Mouse (Mus musculus) midbrain, embryonic 13.5 days (tissue): ENCODE results near the gene Dirc2. TPM values are rescaled to one million over a fixed set of nuclear protein-coding genes. Genes with fewer than 3 reads are reported as not detected.

ENCODE experiments used
- ATAC-seq: fragments of 200-750 bp; cut with Nextera tagmentation; 2 replicates; pipeline ENCODE4 v1.8.0; 2017; ENCODE audit warnings: mild to moderate bottlenecking, moderate TSS enrichment, moderate library complexity
- H3K27ac ChIP-seq: fragments of 300-500 bp; sonication (generic); 2 replicates; pipeline ENCODE4 v1.5.1; 2015; ENCODE audit warnings: inconsistent platforms, mild to moderate bottlenecking, moderate library complexity
- H3K27me3 ChIP-seq: fragments of 300-500 bp; sonication (generic); 2 replicates; pipeline ENCODE4 v1.6.1; 2015; ENCODE audit warnings: mild to moderate bottlenecking, inconsistent platforms
- H3K36me3 ChIP-seq: fragments of 300-500 bp; sonication (generic); 2 replicates; pipeline ENCODE4 v1.6.1; 2015; ENCODE audit warnings: mild to moderate bottlenecking, inconsistent platforms
- H3K4me1 ChIP-seq: fragments of 300-500 bp; sonication (generic); replicated peaks from 2 replicates; pipeline ENCODE4 v1.6.1; 2015; ENCODE audit warnings: inconsistent platforms
- H3K4me2 ChIP-seq: fragments of 300-500 bp; sonication (generic); replicated peaks from 2 replicates; pipeline ENCODE4 v1.6.1; 2015; ENCODE audit warnings: moderate library complexity, mild to moderate bottlenecking, inconsistent platforms
- H3K4me3 ChIP-seq: fragments of 300-500 bp; sonication (generic); replicated peaks from 2 replicates; pipeline ENCODE4 v1.5.1; 2015; ENCODE audit warnings: mild to moderate bottlenecking, inconsistent platforms
- H3K9ac ChIP-seq: fragments of 300-500 bp; sonication (generic); replicated peaks from 2 replicates; pipeline ENCODE4 v1.6.1; 2015; ENCODE audit warnings: mild to moderate bottlenecking, inconsistent platforms
- H3K9me3 ChIP-seq: fragments of 300-500 bp; sonication (generic); 2 replicates; pipeline ENCODE4 v1.6.1; 2016; ENCODE audit warnings: mild to moderate bottlenecking, inconsistent platforms
- WGBS: fragments of 180-500 bp; shearing (Covaris S2); methylation state at CpG from one replicate; pipeline ENCODE4 v1.1.7; 2015; 5-methylcytosine and 5-hydroxymethylcytosine counted together
- polyA plus RNA-seq: library from polyadenylated mRNA; unstranded; fragments of >200 nt; fragmentation: Nextera tagmentation; extraction: Ambion mirVana; gene quantifications from 2 replicates; pipeline ENCODE4 v1.2.1, GENCODE M21; 2015

The Dirc2 gene
- polyA plus RNA-seq, 1 experiment from 2014 or later, result 27.9 TPM

DNA sequence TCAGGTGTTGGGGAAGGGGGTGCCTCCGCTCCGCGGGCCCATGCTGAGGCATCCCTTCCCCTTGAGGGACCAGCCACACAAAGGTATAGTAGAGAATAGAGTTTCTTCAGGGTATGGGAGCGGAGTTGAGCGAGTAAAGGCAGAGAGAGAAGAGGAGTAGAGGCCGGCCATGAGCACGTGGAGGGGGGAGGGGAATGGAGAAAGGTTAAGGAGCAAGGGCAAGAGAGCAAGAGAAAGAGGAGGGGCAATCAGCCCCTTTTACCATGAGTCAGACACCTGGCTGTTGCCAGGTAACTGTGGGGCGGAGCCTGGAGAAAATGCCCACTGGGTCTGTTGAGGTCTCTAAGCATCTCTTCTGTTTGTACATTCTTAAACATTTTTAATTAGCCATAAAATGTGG lies 2.0 kb upstream of the Dirc2 start:
- H3K4me2 ChIP-seq, result peak overlapping the region; percentile 73
- no peaks in the 10 kb centered on the region for H3K27me3 ChIP-seq
- WGBS, result 20% methylated on average over 8 of the region's 8 CpGs
- H3K9ac ChIP-seq, result peak overlapping the region; percentile 85
- no peaks in the 10 kb centered on the region for H3K9me3 ChIP-seq
- H3K36me3 ChIP-seq, result no peaks in the 10 kb centered on the region
- no peak for ATAC-seq
- H3K27ac ChIP-seq, result no peak overlapping the region
- peak overlapping the region; percentile 70 for H3K4me3 ChIP-seq
- H3K4me1 ChIP-seq, result peaks cover 39% of the 10 kb centered on the region

DNA sequence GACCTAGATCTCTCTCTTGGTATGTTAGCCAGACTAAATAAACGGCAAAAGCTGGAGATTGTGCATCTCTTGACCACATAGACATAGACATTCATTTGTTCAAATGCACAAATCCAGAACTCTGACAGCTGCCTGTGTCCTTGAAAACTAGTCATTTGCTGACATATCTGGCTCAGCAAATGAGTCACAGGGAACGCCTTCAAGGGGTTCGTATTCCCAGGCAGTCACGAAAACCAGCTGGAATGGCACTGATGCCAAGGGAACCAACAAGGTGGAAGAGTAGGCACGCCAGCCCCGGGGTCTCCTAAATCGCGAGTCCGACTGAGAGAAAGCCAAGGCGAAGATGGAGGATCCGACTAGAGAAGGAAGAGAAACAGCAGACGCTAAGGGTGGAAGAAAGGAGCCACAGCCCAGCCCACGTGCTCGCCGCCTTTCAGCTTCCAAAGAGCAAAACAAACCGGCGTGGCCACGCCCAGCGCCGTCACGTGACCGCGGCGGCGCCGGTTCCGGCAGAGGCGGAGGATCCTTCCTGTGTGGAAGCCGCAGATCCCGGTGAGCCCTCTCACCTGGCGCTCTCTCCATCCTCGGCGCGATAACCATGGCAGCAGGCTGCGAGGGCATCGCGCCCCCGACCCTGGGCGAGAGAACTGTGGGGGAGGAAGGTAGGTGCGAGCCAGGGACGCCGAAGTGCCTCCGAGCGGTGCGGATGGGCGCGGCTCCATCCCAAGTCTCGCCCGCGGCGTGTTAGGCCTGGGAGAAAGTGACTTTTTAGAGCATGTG lies 912 bp upstream of the Dirc2 start, which contains the start of gene Hspbap1:
TSS of gene Hspbap1 (plus strand) at position 498 of the 780 bp plus-strand sequence.
- no peaks in the 10 kb centered on the region for H3K9me3 ChIP-seq
- H3K4me2 ChIP-seq, result peak within 1 kb of the TSS; percentile 73
- H3K4me1 ChIP-seq, result peaks cover 39% of the 10 kb centered on the region
- peak; percentile 76 for ATAC-seq
- H3K27me3 ChIP-seq, result no peaks in the 10 kb centered on the region
- peak within 1 kb of the TSS; percentile 70 for H3K4me3 ChIP-seq
- peak within 1 kb of the TSS; percentile 89 for H3K9ac ChIP-seq
- H3K27ac ChIP-seq, result peak within 1 kb of the TSS; percentile 75
- WGBS, result under 1% methylated on average over 51 of the region's 51 CpGs
- no peaks in the 10 kb centered on the region for H3K36me3 ChIP-seq

DNA sequence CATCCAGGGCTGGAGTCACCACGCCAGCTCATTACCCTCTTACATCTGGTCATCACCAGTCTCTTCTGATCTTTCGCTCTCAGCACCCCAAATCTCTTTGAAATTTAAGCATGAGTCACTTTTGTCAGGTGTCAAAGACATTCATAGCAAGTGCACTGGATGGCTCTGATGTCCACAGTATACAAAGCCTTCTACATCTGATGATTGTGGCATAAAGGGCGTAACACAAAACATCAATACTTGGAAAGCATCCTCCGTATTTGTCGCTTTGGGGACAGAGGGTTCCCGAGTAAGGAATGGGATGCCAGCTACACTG lies 729 bp downstream of the Dirc2 start:
- Histone ChIP-seq H3K27ac (no peak overlapping the region), H3K4me1 (peaks cover 39% of the 10 kb centered on the region), H3K4me2 (peak overlapping the region; percentile 73), H3K9me3 (no peaks in the 10 kb centered on the region), H3K27me3 (no peaks in the 10 kb centered on the region), H3K4me3 (peak overlapping the region; percentile 70), H3K36me3 (no peaks in the 10 kb centered on the region), H3K9ac (peak overlapping the region; percentile 89)
- no peak for ATAC-seq
- WGBS, result 25% methylated on average over 6 of the region's 6 CpGs

DNA sequence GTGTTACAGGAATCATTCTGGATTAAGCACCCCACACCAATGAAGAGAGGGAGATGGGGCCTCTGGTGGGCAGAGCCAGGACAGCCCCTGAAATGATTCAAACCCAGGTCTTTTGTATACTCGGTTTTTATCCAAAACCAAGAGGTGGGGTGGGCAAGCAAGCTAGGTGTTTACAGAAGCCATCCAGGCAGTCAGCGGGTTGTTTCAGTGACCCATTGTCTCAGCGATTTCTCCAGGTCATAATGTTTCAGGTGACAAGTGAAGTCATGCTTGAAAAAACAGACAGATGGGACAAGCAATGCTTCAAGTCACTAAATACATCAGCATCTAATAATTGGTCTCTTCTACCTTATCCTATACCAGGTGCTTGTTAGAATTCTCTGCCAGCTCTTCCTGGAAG lies 2.8 kb downstream of the Dirc2 start:
- Histone ChIP-seq H3K27ac (no peak overlapping the region), H3K9ac (no peak overlapping the region), H3K27me3 (no peaks in the 10 kb centered on the region), H3K4me2 (no peak overlapping the region), H3K4me1 (peaks cover 36% of the 10 kb centered on the region), H3K9me3 (no peaks in the 10 kb centered on the region), H3K4me3 (no peak overlapping the region), H3K36me3 (no peaks in the 10 kb centered on the region)
- 82% methylated on average over 3 of the region's 3 CpGs for WGBS
- no peak for ATAC-seq

DNA sequence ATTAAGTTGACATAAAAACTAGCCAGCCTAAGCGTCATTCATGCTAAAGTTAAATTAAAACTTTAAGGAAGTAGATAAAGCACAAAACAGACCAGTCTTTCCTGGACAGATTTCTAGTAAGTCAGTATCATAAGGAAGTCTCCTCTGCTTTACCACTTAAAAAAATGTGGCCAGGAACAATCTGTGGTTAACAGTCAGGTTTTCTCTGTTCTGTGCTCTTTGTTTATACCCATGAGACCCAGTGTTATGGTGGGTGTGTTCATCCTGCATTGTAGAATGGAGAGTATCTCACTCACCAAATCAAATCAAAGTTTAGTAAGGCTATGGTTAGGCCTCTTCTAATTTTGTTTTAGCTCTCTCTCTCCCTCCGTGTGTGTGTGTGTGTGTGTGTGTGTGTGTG lies 3.7 kb downstream of the Dirc2 start:
- Histone ChIP-seq H3K9ac (no peak overlapping the region), H3K27me3 (no peaks in the 10 kb centered on the region), H3K36me3 (no peaks in the 10 kb centered on the region), H3K4me1 (peaks cover 27% of the 10 kb centered on the region), H3K27ac (no peak overlapping the region), H3K9me3 (no peaks in the 10 kb centered on the region), H3K4me2 (no peak overlapping the region), H3K4me3 (no peak overlapping the region)
- WGBS, result 87% methylated on average over 2 of the region's 2 CpGs
- ATAC-seq, result no peak

DNA sequence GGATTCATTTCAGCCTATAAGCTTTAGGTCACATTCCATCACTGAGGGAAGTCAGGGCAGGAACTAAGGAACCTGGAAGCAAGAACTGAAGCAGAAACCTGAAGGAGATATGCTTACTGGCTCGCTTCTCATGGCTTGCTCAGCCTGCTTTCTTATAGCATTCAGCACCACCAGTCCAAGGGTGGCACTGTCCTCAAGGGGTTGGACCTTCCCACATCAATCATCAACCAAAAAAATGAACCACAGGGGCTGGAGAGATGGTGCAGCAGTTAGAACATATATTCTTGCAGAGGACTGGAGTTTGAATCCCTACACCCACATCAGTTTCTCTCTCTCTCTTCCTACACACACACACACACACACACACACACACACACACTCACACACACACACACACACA lies 4.2 kb downstream of the Dirc2 start:
- Histone ChIP-seq H3K4me3 (no peak overlapping the region), H3K4me1 (peaks cover 27% of the 10 kb centered on the region), H3K9ac (no peak overlapping the region), H3K9me3 (no peaks in the 10 kb centered on the region), H3K27ac (no peak overlapping the region), H3K27me3 (no peaks in the 10 kb centered on the region), H3K4me2 (no peak overlapping the region), H3K36me3 (no peaks in the 10 kb centered on the region)
- WGBS, result 87% methylated on average over 1 of the region's 1 CpGs
- no peak for ATAC-seq

DNA sequence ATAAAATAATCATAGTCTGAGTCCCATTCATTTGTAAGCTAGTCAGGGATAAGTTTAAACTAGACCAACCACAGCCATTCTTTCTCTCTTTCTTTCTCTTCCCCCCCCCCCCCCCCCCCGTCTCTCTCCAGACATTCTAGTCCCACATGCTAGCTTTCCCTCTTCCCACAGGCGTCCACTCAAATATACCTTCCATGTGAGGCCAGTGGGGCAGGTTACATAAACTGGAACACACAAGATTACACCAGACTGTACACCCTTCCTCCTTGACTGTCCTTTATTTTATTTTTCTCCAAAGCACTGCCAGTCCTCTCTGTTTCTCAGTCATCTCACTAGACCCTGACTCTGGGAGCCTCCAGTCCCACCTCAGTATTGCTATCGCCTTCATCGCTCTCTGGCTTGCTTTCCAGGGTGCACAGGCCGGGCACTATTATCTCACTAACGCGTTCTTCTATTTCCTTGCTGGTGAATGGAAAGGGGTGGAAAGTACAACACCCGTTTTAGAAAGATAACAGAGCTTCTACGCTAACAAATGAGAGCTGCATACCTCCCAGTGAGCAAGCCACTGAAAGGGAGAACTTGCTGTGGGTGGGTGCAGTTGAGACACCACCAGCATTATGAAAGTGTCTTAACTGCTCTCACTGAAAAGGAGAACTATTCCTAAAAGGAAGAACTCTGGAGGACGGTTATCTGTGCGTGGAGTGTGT lies 5.4 kb downstream of the Dirc2 start:
- no peak overlapping the region for H3K9ac ChIP-seq
- H3K4me3 ChIP-seq, result no peak overlapping the region
- H3K27ac ChIP-seq, result no peak overlapping the region
- WGBS, result 83% methylated on average over 11 of the region's 11 CpGs
- no peaks in the 10 kb centered on the region for H3K9me3 ChIP-seq
- ATAC-seq, result no peak
- H3K27me3 ChIP-seq, result no peaks in the 10 kb centered on the region
- no peaks in the 10 kb centered on the region for H3K36me3 ChIP-seq
- H3K4me2 ChIP-seq, result no peak overlapping the region
- peaks cover 21% of the 10 kb centered on the region for H3K4me1 ChIP-seq

DNA sequence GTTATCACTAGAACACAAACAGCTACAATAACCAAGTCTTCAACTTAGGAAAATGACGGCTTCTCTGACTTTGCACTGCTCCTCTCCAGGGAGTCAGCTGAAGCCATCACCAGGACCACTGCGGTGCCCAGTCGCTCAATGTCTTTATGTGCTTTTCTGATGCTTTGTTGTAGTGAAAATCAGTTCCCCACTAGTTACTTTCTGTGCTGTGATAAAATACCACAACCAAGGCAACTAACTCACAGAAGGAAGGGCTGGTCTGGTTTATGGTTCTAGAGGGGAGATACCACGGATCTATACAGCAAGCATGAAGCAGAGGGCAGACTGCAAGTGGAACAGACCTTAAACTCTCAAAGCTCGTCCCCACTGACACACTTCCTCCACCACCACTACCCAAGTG lies 9.8 kb downstream of the Dirc2 start:
- no peak for ATAC-seq
- no peak overlapping the region for H3K4me2 ChIP-seq
- peaks cover 5% of the 10 kb centered on the region; the same call in 1 of the 2 replicates for H3K4me1 ChIP-seq
- no peak overlapping the region for H3K9ac ChIP-seq
- no peaks in the 10 kb centered on the region for H3K9me3 ChIP-seq
- H3K27ac ChIP-seq, result no peak overlapping the region
- WGBS, result 88% methylated on average over 5 of the region's 5 CpGs
- H3K4me3 ChIP-seq, result no peak overlapping the region
- no peaks in the 10 kb centered on the region for H3K27me3 ChIP-seq
- no peaks in the 10 kb centered on the region for H3K36me3 ChIP-seq

DNA sequence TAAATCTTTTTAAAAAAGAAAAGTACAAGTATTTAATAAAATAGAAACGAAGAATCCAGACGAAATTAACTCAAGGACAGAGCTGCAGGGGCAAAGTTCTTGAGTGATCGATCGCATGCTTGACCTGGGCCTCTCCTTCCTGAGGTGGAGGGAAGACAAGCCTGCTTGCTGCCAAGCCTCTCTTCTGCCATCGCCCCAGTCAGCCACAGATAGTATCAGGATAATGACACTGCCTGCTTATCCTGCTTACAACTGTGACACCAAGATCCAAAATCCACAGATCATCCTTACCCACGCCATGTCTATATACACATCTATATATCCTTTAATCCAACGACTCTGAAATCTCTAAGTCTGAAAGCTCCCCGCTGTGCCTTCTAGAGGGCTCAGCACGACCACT lies 12.5 kb downstream of the Dirc2 start:
- no peak overlapping the region for H3K4me2 ChIP-seq
- WGBS, result 85% methylated on average over 9 of the region's 9 CpGs
- H3K9me3 ChIP-seq, result no peaks in the 10 kb centered on the region
- H3K9ac ChIP-seq, result no peak overlapping the region
- H3K4me3 ChIP-seq, result no peak overlapping the region
- H3K27ac ChIP-seq, result no peak overlapping the region
- no peaks in the 10 kb centered on the region for H3K36me3 ChIP-seq
- ATAC-seq, result no peak
- peaks cover 8% of the 10 kb centered on the region; the same call in 1 of the 2 replicates for H3K4me1 ChIP-seq
- no peaks in the 10 kb centered on the region for H3K27me3 ChIP-seq

DNA sequence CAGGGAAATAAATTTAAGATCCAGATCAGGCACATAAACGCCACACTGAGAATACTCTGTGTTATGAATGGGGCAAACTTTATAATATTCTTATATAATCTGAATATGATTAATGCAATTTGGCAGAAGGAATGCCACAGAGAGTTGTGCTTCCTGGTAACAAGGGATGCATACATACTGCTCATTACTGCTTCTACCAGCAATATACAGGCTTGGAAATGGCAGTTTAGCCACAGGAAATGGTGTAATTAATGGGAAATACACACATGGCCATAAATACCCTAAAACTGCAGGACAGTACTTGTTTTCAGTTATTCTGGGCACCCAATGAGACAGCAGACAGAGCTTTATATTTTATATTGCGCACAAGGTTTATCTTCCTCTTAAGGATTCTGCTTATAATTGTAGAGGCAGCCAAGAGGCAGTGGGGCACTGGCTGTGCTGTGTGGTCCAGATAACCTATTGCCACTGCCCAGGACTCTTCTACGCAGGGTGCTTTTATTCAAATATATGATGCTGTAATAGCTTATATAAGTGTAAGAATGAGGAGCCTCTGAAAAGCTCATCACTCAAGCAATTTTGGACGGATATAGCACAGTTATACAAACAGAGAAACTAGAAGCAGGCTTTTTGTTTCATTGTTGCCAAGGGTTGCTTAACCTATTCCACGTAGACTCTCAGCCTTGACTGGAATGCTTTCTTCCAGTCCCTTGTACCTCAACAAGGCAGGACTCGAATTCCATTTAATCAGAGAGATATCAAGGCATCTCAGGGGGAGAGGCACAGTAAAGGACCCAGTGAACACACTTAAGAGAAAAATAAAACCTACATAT lies 13.4 kb downstream of the Dirc2 start:
- WGBS, result 81% methylated on average over 6 of the region's 6 CpGs
- Histone ChIP-seq H3K4me2 (no peak overlapping the region), H3K9me3 (no peaks in the 10 kb centered on the region), H3K36me3 (no peaks in the 10 kb centered on the region), H3K4me3 (no peak overlapping the region), H3K4me1 (peaks cover 8% of the 10 kb centered on the region; the same call in 1 of the 2 replicates), H3K27ac (no peak overlapping the region), H3K9ac (no peak overlapping the region), H3K27me3 (no peaks in the 10 kb centered on the region)
- no peak for ATAC-seq

DNA sequence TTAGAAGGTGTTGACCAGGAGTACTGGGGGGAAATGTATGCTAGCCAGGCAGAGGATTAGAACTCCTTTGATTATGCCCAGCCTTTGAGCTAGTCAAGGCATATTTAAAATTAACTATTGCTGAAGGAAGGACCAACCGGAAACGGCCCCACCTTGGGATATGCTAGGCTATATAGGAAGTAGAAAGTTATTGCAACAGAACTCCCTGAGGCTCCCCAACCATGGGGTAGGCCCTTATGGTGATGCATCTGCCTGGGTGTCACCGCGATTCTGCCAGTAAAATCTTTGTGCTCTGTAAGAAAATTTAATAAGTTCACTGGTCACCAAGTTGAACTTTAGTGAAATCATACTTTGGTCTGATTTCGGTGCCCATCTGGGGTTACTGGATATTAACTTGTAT lies 15.2 kb downstream of the Dirc2 start:
- Histone ChIP-seq H3K4me2 (no peak overlapping the region), H3K36me3 (no peaks in the 10 kb centered on the region), H3K4me1 (peaks cover 8% of the 10 kb centered on the region; the same call in 1 of the 2 replicates), H3K27me3 (no peaks in the 10 kb centered on the region), H3K4me3 (no peak overlapping the region), H3K9me3 (no peaks in the 10 kb centered on the region), H3K27ac (no peak overlapping the region), H3K9ac (no peak overlapping the region)
- ATAC-seq, result no peak
- 93% methylated on average over 5 of the region's 5 CpGs for WGBS

DNA sequence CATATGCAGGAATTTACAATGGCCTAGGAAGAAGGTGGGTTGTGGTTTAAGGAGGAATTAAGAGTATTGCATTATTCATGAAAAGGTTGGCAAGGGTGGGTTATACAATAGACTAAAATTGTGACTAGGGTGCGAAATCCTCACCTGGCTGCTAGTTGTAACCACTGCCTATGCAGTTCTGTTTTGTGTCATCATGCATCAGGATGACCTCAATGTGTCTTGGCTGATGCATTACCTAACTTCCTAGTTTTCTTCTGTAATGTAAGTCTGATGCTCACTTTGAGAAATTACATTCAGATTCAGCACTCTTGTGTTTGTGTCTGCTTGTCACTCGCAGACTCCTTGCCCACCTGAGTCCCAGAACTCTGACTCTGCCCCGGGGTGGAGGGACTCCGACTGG lies 17.3 kb downstream of the Dirc2 start:
- no peaks in the 10 kb centered on the region for H3K36me3 ChIP-seq
- H3K27me3 ChIP-seq, result no peaks in the 10 kb centered on the region
- peaks cover 8% of the 10 kb centered on the region; the same call in 1 of the 2 replicates for H3K4me1 ChIP-seq
- no peak overlapping the region for H3K27ac ChIP-seq
- H3K9ac ChIP-seq, result no peak overlapping the region
- H3K4me2 ChIP-seq, result no peak overlapping the region
- ATAC-seq, result no peak
- no peaks in the 10 kb centered on the region for H3K9me3 ChIP-seq
- WGBS, result 89% methylated on average over 4 of the region's 4 CpGs
- H3K4me3 ChIP-seq, result no peak overlapping the region
